Mouse (Mus musculus) embryonic facial prominence, embryonic 13.5 days (tissue): Measurements from ENCODE around the gene Nt5c3. TPM values are rescaled to one million over a fixed set of nuclear protein-coding genes. Genes with fewer than 3 reads are reported as not detected.

ENCODE experiments used
- ATAC-seq: fragments of 200-750 bp; cut with Nextera tagmentation; 2 replicates; pipeline ENCODE4 v1.8.0; 2017; ENCODE audit warnings: low read depth; ENCODE audit not compliant: insufficient number of reproducible peaks, insufficient read depth, low FRiP score, low TSS enrichment
- H3K27ac ChIP-seq: fragments of 300-500 bp; sonication (generic); 2 replicates; pipeline ENCODE4 v1.5.1; 2015; ENCODE audit warnings: moderate library complexity, mild to moderate bottlenecking, inconsistent platforms
- H3K27me3 ChIP-seq: fragments of 300-500 bp; sonication (generic); 2 replicates; pipeline ENCODE4 v1.6.1; 2015; ENCODE audit warnings: mild to moderate bottlenecking, inconsistent platforms
- H3K36me3 ChIP-seq: fragments of 300-500 bp; sonication (generic); 2 replicates; pipeline ENCODE4 v1.6.1; 2015; ENCODE audit warnings: mild to moderate bottlenecking, inconsistent platforms
- H3K4me1 ChIP-seq: fragments of 300-500 bp; sonication (generic); 2 replicates; pipeline ENCODE4 v1.6.1; 2015; ENCODE audit warnings: inconsistent platforms
- H3K4me2 ChIP-seq: fragments of 300-500 bp; sonication (generic); 2 replicates; pipeline ENCODE4 v1.6.1; 2015; ENCODE audit warnings: moderate library complexity, mild to moderate bottlenecking, inconsistent platforms
- H3K4me3 ChIP-seq: fragments of 300-500 bp; sonication (generic); 2 replicates; pipeline ENCODE4 v1.5.1; 2015; ENCODE audit warnings: mild to moderate bottlenecking, inconsistent platforms
- H3K9ac ChIP-seq: fragments of 300-500 bp; sonication (generic); 2 replicates; pipeline ENCODE4 v1.6.1; 2015; ENCODE audit warnings: mild to moderate bottlenecking, inconsistent platforms
- H3K9me3 ChIP-seq: fragments of 300-500 bp; sonication (generic); 2 replicates; pipeline ENCODE4 v1.6.1; 2016; ENCODE audit warnings: inconsistent platforms
- WGBS: fragments of 180-500 bp; shearing (Covaris S2); methylation state at CpG from one replicate; pipeline ENCODE4 v1.1.7; 2015; ENCODE audit warnings: mixed read lengths; 5-methylcytosine and 5-hydroxymethylcytosine counted together
- polyA plus RNA-seq: library from polyadenylated mRNA; unstranded; fragments of >200 nt; fragmentation: Nextera tagmentation; extraction: Ambion mirVana; gene quantifications from 2 replicates; pipeline ENCODE4 v1.2.1, GENCODE M21; 2015

Nt5c3 gene
- polyA plus RNA-seq, 1 experiment from 2014 or later: 66.0 TPM

DNA sequence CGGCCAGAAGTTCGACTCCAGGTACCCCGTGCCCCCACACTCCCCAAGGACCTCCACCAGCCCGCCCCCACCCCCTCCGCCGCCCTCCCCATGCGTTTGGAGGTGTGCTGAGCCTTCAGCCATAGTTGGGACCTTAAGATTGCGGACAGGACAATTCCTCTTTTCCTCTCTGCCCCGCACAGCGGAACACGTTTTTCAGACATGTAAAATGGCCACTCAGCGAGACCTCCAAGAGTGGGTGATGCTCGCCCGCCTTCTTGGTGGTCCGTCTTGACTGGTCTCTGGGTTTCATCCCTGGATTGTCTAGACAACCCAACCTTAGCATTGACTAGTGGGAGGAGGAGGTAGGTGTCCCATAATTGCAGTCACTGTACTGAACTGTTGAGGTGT lies 91.3 kb downstream of the Nt5c3 start:
- H3K4me2 ChIP-seq: peak overlapping the region; percentile 66
- H3K9ac ChIP-seq: peak overlapping the region; percentile 92
- under 1% methylated on average over 15 of the region's 15 CpGs for WGBS
- peak overlapping the region; percentile 78 for H3K4me3 ChIP-seq
- peaks cover 20% of the 10 kb centered on the region for H3K36me3 ChIP-seq
- peak; percentile 49 for ATAC-seq
- no peaks in the 10 kb centered on the region for H3K9me3 ChIP-seq
- no peaks in the 10 kb centered on the region for H3K27me3 ChIP-seq
- peaks cover 19% of the 10 kb centered on the region for H3K4me1 ChIP-seq
- peak overlapping the region; percentile 85 for H3K27ac ChIP-seq

Other genes starting within 250 kb of the Nt5c3 start
- 137 and 163 TPM in 2 replicates for gene Lsm5, start 219.2 kb downstream of the Nt5c3 start, polyA plus RNA-seq
- 11.4 and 13.2 TPM in 2 replicates for gene Avl9, start 209.0 kb downstream of the Nt5c3 start, polyA plus RNA-seq
- gene Kbtbd2, start 126.1 kb downstream of the Nt5c3 start, polyA plus RNA-seq: 30.5 and 33.7 TPM in 2 replicates
- 171 and 199 TPM in 2 replicates for gene Fkbp9, start 91.9 kb downstream of the Nt5c3 start, polyA plus RNA-seq
- gene Vmn1r4, start 83 bp upstream of the Nt5c3 start, polyA plus RNA-seq: 0.22 and 0.72 TPM in 2 replicates
- not detected in 2 replicates for gene Vmn1r5, start 46.3 kb upstream of the Nt5c3 start, polyA plus RNA-seq
- not detected in 2 replicates for gene Vmn1r6, start 73.3 kb upstream of the Nt5c3 start, polyA plus RNA-seq
- gene Vmn1r7, start 101.4 kb upstream of the Nt5c3 start, polyA plus RNA-seq: not detected in 2 replicates
- gene Vmn1r8, start 108.4 kb upstream of the Nt5c3 start, polyA plus RNA-seq: not detected in 2 replicates
- gene Vmn1r9, start 142.9 kb upstream of the Nt5c3 start, polyA plus RNA-seq: not detected in 2 replicates
- not detected in 2 replicates for gene Vmn1r10, start 185.5 kb upstream of the Nt5c3 start, polyA plus RNA-seq
- gene Vmn1r11, start 209.5 kb upstream of the Nt5c3 start, polyA plus RNA-seq: not detected in 2 replicates
- gene Vmn1r12, start 233.0 kb upstream of the Nt5c3 start, polyA plus RNA-seq: not detected in 2 replicates